Mouse (Mus musculus): ENCODE data around the gene Mief2.

DNA sequence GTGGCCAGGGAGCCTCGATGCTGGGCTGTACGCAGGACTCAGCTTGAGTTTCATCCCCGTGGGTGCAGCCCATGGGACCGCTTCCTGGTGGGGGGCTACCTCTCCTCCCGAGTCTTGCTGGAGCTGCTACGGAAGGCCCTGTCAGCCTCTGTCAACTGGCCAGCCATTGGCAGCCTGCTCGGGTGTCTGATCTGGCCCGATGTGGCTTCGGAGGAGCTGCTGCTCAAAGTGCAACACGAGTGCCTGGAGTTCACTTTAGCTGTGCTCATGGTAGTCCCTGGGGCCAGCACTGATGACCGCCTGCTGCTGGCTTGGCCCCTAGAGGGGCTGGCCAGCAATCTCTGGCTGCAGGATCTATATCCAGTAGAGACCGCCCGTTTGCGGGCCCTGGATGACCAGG, 3.1 kb downstream of the Mief2 start:
- TF ChIP-seq CTCF (IDR thresholded peaks at IDR 0.05; ENCODE audit: low read depth, low read length) = no peak
- no peak for TF ChIP-seq POLR2A (IDR thresholded peaks at IDR 0.05; ENCODE audit: borderline replicate concordance, low read depth, low read length)
